Mouse (Mus musculus) thymus, adult 2 months (tissue): ENCODE results near the gene Zmat5. TPM values are rescaled to one million over a fixed set of nuclear protein-coding genes. Genes with fewer than 3 reads are reported as not detected.

ENCODE experiments used
- DNase-seq: peaks from one replicate; pipeline ENCODE4 v3.0.0; 2021
- H3K27ac ChIP-seq: fragments of 200-500 bp; 2 replicates; pipeline ENCODE4 v1.5.1; 2012; ENCODE audit warnings: low read length, control low read depth; ENCODE audit not compliant: control insufficient read depth, insufficient read depth
- H3K27me3 ChIP-seq: fragments of 200-500 bp; 2 replicates; pipeline ENCODE4 v1.6.1; 2012; ENCODE audit warnings: mild to moderate bottlenecking, low read length, moderate library complexity, mixed read lengths; ENCODE audit not compliant: control insufficient read depth, insufficient read depth
- H3K36me3 ChIP-seq: fragments of 200-500 bp; 2 replicates; pipeline ENCODE4 v1.6.1; 2012; ENCODE audit warnings: mild to moderate bottlenecking, low read length, moderate library complexity; ENCODE audit not compliant: control insufficient read depth, insufficient read depth
- H3K4me1 ChIP-seq: fragments of 200-500 bp; replicated peaks from 2 replicates; pipeline ENCODE4 v1.6.1; 2012; ENCODE audit warnings: low read length; ENCODE audit not compliant: control insufficient read depth, insufficient read depth
- H3K4me3 ChIP-seq: fragments of 200-500 bp; 2 replicates; pipeline ENCODE4 v1.5.1; 2012; ENCODE audit warnings: mild to moderate bottlenecking, low read length, control low read depth, moderate library complexity; ENCODE audit not compliant: control insufficient read depth, insufficient read depth
- CTCF ChIP-seq: fragments of 200-500 bp; IDR thresholded peaks from 2 replicates; pipeline ENCODE4 v1.5.1; 2012; ENCODE audit warnings: mild to moderate bottlenecking, control low read depth, low read length, moderate library complexity, borderline replicate concordance; ENCODE audit not compliant: control insufficient read depth, poor library complexity, insufficient read depth; ENCODE audit errors: extremely low read depth
- POLR2A ChIP-seq: fragments of 200-500 bp; IDR thresholded peaks from 2 replicates; pipeline ENCODE4 v1.6.1; 2012; ENCODE audit warnings: mild to moderate bottlenecking, low read length, control low read depth, moderate library complexity; ENCODE audit not compliant: control insufficient read depth, poor library complexity, insufficient read depth; ENCODE audit errors: extremely low read depth
- WGBS: fragments of 180-500 bp; shearing (Covaris S2); methylation state at CpG from one replicate; pipeline ENCODE4 v1.1.7; 2018; 5-methylcytosine and 5-hydroxymethylcytosine counted together
- polyA plus RNA-seq: library from polyadenylated mRNA; depleted of rRNA; stranded (reverse); fragments of >200 nt; gene quantifications from 2 replicates; pipeline ENCODE4 v1.2.3, GENCODE M21; 2012

The Zmat5 gene
- polyA plus RNA-seq, 1 experiment = 73.8 TPM

DNA sequence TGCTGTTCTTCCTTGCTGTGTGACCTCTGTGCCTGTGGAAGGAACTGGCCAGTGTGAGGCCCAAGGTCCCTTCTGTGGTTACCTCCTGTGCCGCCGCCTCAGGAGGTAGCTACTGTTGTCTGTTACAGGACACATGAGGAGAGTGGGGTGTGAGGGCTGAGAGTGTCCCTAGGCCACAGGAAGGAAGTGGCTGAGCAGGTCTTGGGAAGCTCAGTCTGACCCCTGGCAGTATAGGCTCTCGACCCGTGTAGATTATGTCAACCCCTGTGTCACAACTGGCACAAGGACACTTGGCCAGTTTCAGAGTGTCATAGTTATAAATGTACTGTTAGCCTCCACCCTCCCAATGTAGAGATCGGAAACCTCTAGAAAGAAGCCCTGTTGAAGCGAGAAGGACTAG, 21.0 kb upstream of the Zmat5 start:
- no peak for TF ChIP-seq POLR2A
- TF ChIP-seq CTCF = no peak
- Histone ChIP-seq H3K4me3 (no peak overlapping the region), H3K27me3 (no peaks in the 10 kb centered on the region), H3K27ac (no peak overlapping the region), H3K36me3 (peaks cover 20% of the 10 kb centered on the region), H3K4me1 (no peaks in the 10 kb centered on the region)
- whole genome bisulfite sequencing = 88% methylated on average over 6 of the region's 6 CpGs
- DNase-seq = no peak

DNA sequence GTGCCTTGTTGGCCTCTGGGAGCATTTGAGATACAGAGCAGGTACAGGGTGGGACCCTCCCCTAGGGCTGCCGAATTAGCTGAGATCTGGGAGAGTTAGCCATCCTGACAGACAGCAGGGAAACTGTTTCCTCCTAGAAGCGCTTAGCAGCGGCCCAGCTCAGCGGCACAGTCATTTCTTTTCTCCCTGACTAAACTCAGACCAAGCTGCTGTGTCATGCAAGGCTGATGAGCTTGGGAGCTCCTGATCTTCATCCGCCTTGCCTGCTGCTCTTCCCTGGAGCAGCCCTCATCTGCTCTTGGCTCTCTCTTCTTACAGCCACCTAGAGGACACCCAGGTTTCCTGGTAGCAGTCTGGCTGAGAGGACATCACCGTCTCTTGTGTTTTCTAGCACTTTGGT, 20.3 kb upstream of the Zmat5 start:
- no peak for DNase-seq

GRCm38 (mm10) chr11:4685071-4685470, 19.4 kb upstream of the Zmat5 start:
- TF ChIP-seq CTCF (no peak), POLR2A (no peak)
- Histone ChIP-seq H3K36me3 (peaks cover 20% of the 10 kb centered on the region), H3K27ac (no peak overlapping the region), H3K27me3 (no peaks in the 10 kb centered on the region), H3K4me1 (no peaks in the 10 kb centered on the region), H3K4me3 (no peak overlapping the region)
- DNase-seq = no peak
- 84% methylated on average over 4 of the region's 4 CpGs for whole genome bisulfite sequencing

More for the DNA sequence above, 20.3 kb upstream of the Zmat5 start:
- Histone ChIP-seq H3K4me1 (no peaks in the 10 kb centered on the region), H3K4me3 (no peak overlapping the region), H3K36me3 (peaks cover 20% of the 10 kb centered on the region), H3K27me3 (no peaks in the 10 kb centered on the region), H3K27ac (no peak overlapping the region)
- 98% methylated on average over 6 of the region's 6 CpGs for WGBS
- TF ChIP-seq POLR2A (no peak), CTCF (no peak)

DNA sequence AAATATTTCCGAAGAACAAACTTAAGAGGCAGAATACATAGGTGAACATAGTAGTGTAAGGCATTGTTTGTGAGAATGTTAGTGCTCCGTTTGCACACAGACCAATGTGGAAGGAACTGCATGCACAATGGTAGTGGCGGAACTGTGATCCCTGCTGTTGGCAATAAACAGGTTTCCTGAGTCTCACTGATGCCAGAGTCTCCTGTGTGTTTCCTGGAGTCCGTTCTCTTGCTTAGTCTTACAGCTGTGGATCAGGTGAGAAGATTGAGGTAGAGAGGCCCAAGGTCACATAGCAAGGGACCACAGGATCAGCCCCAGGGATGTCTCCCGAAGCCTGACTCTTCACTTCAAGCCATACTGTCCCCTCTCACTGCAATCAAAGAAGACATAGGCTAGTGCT, 19.0 kb upstream of the Zmat5 start:
- Histone ChIP-seq H3K27me3 (no peaks in the 10 kb centered on the region), H3K27ac (no peak overlapping the region), H3K36me3 (peaks cover 20% of the 10 kb centered on the region), H3K4me3 (no peak overlapping the region), H3K4me1 (no peaks in the 10 kb centered on the region)
- TF ChIP-seq POLR2A (no peak), CTCF (no peak)
- DNase-seq = no peak
- WGBS = 89% methylated on average over 5 of the region's 5 CpGs

DNA sequence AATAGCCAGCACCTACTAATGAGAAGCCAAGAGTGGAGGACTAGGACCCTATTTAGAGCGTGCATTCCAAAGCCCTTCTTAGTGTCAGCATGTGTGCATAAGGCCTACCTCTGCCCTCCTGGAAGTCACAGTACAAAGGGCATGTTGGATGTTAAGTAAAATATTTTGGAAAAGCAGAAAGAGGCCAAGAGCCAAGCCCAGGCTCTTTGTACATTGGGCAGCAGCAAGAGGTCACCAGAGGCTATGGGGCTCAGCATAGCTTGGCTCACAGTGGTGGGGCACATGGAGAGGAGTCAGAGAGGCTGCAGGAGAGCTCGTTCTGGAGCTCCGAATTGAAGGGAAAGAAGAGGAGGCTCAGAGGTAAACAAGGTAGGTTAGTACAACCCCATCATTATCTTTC, 17.5 kb upstream of the Zmat5 start:
- H3K36me3 ChIP-seq = peaks cover 8% of the 10 kb centered on the region; the same call in 1 of the 2 replicates
- H3K4me1 ChIP-seq = no peaks in the 10 kb centered on the region
- H3K27me3 ChIP-seq = no peaks in the 10 kb centered on the region
- no peak overlapping the region for H3K4me3 ChIP-seq
- TF ChIP-seq CTCF (no peak), POLR2A (no peak)
- no peak overlapping the region for H3K27ac ChIP-seq
- WGBS = 96% methylated on average over 3 of the region's 3 CpGs
- no peak for DNase-seq

GRCm38 (mm10) chr11:4687874-4688273, 16.6 kb upstream of the Zmat5 start:
- Histone ChIP-seq H3K27ac (no peak overlapping the region), H3K4me3 (no peak overlapping the region), H3K36me3 (peaks cover 4% of the 10 kb centered on the region; the same call in 1 of the 2 replicates), H3K27me3 (no peaks in the 10 kb centered on the region), H3K4me1 (no peaks in the 10 kb centered on the region)
- DNase-seq = no peak
- 81% methylated on average over 3 of the region's 3 CpGs for WGBS
- no peak for TF ChIP-seq CTCF
- no peak for TF ChIP-seq POLR2A
